Mouse (Mus musculus): Measurements from ENCODE around the gene Rpf2. TPM values are rescaled to one million over a fixed set of nuclear protein-coding genes. Genes with fewer than 3 reads are reported as not detected.

Rpf2 gene
- total RNA-seq, 2 experiments from 2014 or later: 24.5 to 26.3 TPM

GRCm38 (mm10) chr10:40250969-40251368 is 4.1 kb upstream of the Rpf2 start:
- DNase-seq (ENCODE audit: low spot score in 2 of 2): no peak

DNA sequence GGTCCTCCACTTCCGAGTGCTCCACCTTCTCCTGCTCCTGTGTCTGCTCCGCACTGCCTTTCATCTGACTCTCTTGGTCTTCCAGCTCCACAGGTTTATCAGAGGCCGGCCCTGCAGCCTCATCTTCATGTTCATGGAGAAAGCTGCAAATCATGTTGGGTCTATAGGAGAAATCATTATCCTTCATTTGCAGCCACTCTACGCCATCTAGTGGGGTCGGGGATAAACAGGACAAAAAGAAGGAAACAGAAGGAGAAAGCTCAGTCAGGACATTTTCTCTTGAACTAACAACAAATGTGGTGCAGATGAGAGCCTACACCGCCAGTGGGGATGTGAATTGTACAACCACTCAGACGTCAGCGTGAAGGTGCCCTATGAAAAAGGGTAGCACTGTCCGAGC is 2.8 kb upstream of the Rpf2 start:
- DNase-seq (ENCODE audit: low spot score in 2 of 2): peak in 1 of 2 experiments; percentile 31

DNA sequence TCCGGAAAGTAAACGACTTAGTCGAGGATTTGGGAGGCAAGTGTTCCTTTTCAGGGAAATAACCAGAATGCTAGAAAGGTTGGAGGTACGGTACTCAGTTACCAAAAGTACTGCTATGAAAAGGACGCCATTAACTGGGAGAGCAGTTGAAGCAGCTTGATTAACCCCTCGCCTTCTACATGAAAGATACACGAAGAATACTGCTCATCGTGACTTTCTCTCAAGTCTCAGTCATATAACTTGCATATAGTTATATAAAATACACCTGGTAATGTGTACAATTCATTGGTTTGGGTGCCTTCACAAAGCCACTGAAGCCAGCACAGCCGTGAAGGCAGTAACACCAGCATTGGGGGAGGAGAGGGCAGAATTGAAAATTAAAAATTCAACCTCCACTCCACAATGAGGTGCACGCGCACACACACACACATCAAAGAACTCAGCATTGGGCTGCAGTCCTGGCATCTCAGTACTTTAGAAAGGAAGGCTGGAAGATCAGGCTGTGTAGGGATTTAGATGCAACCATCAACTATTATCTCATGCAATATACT is 405 bp upstream of the Rpf2 start:
- DNase-seq (ENCODE audit: low spot score in 2 of 2): no peak

GRCm38 (mm10) chr10:40237826-40238225 is 9.0 kb downstream of the Rpf2 start:
- no peak for DNase-seq (ENCODE audit: low spot score in 2 of 2)

DNA sequence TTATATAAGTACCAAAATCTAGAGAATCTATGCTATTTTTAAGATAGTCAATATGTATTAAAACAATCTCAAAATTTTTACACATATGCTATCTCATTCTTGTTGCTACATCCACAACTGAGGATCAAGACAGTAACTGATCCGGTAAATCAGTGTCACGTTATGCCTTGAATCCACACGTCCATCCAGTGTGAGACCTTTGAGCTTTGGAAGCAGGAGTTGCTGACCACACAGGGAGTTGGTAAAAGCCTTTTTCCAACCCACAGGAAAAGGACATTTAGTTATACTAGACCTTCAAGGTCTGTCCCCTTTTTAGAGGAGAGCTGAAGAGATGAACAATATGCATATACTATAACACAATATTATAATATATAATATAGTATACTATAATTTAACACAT is 13.6 kb downstream of the Rpf2 start:
- DNase-seq (ENCODE audit: low spot score in 2 of 2): no peak

- no peak for DNase-seq (ENCODE audit: low spot score in 2 of 2)
Observed at GRCm38 (mm10) chr10:40232442-40232841, 14.4 kb downstream of the Rpf2 start.

DNA sequence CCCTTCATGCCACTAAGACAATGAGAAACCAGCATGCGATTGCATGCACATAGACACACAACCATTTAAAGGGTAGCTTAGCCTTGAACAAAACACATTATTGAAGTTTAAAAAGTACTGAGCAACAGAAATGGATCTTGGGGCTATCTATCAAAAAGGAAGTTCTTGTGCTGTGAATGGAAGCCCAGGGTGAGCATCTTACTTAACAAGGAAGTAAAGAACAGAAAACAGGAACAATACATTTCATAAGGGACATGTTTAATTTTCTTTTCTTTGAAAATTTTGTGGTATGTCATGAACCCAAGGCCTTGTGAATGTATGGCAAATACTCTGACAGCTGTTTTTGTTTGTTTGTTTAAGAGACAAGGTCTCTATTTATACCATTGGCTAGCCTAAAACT is 17.1 kb downstream of the Rpf2 start:
- DNase-seq (ENCODE audit: low spot score in 2 of 2): no peak

DNA sequence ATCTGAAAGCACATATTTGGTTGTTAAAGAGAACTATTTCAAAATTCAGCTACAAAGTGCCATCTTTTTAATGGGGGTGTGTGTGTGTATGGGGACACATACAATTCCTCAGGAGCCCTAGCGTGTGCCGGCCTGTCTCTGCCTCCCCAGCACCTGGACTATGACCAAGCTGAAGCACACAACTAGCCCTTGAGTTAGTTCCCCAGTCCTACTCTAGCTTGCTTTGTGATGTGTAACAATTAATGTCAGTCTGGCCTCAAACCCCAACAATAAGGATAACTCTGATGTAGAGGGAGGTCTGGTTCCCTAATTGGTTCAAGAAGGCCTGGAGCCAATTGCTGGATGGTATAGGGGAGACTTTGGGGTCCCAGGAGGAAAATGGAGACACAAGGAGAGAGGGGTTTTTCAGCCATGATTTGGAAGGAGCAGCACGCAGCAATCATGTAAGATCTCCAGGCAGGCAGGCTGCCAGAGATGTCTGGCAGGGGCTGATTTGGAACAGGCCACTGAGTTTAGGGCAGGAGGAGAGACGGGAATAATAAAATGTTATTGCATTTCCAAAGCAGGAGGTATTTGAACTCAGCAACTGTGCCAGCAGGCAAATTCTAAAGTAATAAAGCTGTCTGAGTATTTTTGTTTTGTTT is 19.1 kb downstream of the Rpf2 start:
- no peak for DNase-seq (ENCODE audit: low spot score in 2 of 2)

GRCm38 (mm10) chr10:40218874-40219273 is 28.0 kb downstream of the Rpf2 start:
- no peak for DNase-seq (ENCODE audit: low spot score in 2 of 2)

GRCm38 (mm10) chr10:40212443-40213169 is 34.2 kb downstream of the Rpf2 start:
- peak; percentile 90 to 95 for DNase-seq (ENCODE audit: low spot score in 2 of 2)

- no peak for DNase-seq (ENCODE audit: low spot score in 2 of 2)
Observed at GRCm38 (mm10) chr10:40195001-40195400, 51.8 kb downstream of the Rpf2 start.

DNA sequence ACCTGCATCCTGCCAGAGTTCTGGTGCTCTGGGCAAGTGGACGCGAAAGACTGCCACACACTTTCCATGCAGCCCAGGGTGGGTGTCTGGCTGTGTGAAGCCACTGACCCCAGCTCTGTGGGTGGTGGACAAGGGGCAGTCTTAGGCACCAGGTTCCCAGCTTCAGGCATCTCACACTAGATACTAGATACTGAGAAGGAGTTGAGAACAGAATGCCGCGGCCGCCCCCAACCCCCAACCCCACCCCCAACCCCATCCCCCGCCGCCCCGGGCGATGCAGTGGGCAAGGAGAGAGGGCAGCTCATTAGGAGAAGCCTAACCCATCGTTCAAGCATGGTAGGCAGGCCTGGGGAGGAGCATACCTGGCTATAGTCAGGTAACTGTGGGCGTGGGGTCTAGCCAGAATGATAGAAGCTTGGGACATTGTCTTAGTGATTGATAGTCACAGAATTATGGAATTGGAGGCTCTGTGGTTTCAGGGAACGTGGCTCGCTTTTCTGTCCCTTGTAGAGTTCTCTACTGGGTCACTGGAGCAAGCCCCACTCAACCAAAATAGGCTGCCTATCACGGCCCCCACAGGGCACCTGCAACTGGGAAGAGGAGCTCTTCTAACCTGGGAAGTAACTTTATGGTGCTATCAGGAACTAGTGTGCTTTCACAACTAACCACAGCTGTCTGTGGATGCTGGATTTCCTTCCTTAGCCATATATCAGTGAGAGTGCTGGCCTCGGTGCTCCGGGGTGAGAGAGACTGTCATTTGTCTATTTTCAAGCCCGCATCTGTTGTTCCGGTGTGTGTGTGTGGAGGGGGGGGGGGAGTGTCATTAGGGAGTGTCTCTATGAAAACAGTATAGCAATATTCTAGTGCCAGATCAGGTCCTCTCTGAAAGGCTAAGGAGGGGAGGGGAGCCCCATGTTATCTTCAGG is 54.6 kb downstream of the Rpf2 start:
- DNase-seq (ENCODE audit: low spot score in 2 of 2): no peak

DNA sequence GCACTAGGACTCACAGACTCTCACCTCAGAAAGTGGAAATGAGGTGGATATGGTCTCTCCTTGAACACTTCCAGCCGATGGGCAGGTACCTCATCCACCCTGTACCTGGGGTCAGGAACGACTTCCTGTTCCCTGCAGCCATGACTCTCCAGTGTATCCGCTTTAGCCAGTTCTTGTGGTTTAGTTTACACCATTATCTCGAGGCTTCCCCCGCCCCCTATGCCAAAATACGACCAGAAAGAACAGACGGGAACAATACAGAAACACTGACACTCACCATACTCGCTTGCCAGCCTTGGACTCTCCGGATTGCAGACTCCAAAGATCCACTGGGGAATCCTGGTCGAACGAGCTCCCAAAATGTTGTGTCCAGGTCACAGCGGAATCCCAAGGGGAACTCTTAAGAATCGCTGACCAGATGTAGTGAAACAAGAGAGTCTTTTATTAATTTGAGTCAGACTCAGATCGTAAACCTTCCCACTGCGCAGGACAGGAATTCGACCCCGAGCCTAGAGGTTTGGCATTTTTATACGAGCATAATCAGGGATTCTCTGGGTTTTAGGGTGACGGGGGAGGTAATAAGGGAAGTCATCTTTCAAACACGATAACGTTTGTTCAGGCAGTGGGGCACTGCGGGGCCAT is 55.4 kb downstream of the Rpf2 start:
- no peak for DNase-seq (ENCODE audit: low spot score in 2 of 2)

- no peak for DNase-seq (ENCODE audit: low spot score in 2 of 2)
Observed at GRCm38 (mm10) chr10:40190871-40191270, 56.0 kb downstream of the Rpf2 start.

- DNase-seq (ENCODE audit: low spot score in 2 of 2): no peak
Observed at GRCm38 (mm10) chr10:40189689-40190088, 57.1 kb downstream of the Rpf2 start.

GRCm38 (mm10) chr10:40188831-40189230 is 58.0 kb downstream of the Rpf2 start:
- DNase-seq (ENCODE audit: low spot score in 2 of 2): no peak

DNA sequence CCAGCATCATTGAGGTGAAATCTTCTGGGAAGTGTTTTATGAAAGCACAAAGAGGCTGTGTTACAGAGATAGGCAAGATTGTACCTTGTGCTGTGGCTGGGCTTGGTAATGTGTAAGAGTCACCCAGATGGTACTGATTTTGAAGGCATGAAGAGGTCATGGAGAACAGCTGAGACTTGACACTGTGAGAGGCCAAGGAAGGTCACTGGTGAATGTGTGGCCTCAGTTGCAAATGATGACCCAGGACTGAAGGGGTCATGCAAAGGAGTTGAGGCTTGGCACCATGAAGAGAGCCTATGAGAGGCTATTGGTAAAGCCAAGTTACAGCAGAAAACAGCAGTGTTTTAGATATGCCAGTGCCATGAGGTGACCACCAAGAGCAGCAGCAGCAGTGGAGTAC is 60.9 kb downstream of the Rpf2 start:
- no peak for DNase-seq (ENCODE audit: low spot score in 2 of 2)

- no peak for DNase-seq (ENCODE audit: low spot score in 2 of 2)
Observed at GRCm38 (mm10) chr10:40180011-40180410, 66.8 kb downstream of the Rpf2 start.

GRCm38 (mm10) chr10:40179142-40179541 is 67.7 kb downstream of the Rpf2 start:
- DNase-seq (ENCODE audit: low spot score in 2 of 2): no peak

DNA sequence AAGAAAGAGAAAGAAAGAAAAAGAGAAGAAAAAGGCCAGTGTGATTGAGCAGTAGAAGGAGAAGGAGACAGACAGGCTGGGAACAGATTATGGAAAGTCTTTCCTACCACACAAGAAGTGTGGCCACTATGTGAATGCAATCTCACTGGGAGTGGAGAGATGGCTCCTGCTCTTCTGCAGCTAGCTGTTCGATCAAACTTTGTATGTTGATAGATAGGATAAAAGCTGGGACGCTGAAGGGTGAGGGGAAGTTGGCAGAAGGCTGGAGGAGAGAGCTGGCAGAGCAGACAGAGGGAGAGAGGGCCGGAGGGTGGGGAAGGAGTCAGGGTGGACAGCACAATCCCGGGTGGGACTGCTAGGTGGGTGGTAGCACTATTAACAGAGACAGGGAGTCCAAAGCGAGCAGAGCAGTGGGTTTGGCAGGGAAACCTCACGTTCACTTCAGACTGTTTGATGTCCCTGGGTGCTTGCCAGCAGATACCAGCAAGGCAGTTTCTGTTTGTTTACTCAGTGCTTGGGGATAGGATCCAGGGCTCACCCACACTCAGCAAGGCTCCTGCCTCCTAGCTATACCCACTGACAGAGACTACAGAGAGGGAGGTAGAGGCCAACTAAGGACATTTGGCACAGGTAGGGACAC is 69.4 kb downstream of the Rpf2 start:
- peak; percentile 38 to 60 for DNase-seq (ENCODE audit: low spot score in 2 of 2)
